Mouse (Mus musculus) effector memory CD4-positive, alpha-beta T cell, adult 7 months (primary cell): ENCODE measurements around the gene Olfr1508. TPM values are rescaled to one million over a fixed set of nuclear protein-coding genes. Genes with fewer than 3 reads are reported as not detected.

Experiments
- polyA plus RNA-seq: library from polyadenylated mRNA; unstranded; fragments of 100-300 nt; shearing (Covaris generic); gene quantifications from one replicate; pipeline ENCODE4 v1.2.1, GENCODE M21; 2017

Gene Olfr1508
- polyA plus RNA-seq: not detected

DNA sequence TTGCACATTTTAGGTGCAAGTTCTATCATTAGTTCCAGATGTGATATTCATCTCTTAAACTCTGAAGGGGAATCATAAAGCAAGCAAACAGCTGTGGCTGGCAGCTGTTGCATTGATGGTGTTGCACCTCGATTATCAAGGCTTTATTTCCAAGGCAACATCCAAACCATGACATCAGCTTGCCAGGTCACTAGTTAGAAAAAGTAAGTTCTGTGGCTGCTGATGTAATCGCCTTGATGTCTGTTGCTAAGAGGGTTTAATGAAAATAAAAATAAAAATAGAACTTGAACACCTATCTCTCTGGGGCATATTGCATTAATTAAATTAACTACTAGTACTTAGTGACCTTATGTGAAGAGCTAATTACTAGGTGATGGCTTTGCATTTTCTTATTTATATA lies at the start of gene Olfr1508:
TSS of gene Olfr1508 (minus strand) at position 101 of the 400 bp plus-strand sequence.

DNA sequence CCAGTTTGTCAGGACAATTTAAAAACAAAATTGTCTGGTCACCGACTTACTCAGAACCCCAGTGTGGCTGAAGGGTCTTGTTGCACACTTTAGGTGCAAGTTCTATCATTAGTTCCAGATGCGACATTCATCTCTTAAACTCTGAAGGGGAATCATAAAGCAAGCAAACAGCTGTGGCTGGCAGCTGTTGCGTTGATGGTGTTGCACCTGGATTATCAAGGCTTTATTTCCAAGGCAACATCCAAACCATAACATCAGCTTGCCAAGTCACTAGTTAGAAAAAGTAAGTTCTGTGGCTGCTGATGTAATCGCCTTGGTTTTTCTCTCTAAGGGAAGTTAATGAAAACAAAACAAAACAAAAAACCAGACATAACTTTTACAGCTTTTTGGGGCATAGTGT lies 28.2 kb upstream of the Olfr1508 start, which contains the start of gene Olfr1507:
TSS of gene Olfr1507 (minus strand) at position 234 of the 400 bp plus-strand sequence.

DNA sequence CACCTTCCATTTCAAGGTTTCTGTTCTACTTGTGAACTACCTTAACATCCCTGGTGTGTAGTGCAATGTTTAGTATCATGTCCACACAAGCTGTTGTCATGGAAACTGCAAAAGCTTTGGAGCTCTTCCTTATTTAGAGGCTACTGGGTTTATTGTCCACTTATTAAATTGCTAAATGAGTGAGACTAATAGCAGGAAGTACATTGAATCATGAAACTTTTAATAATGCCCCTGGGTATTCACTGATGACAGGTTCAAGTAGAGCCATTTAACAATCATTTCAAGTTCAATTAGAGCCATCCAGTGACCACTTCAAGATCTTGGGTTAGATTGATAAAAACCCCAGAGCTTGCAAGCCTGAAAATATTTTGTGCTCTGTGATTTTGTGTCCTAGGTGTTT lies 24.6 kb downstream of the Olfr1508 start, which contains the start of gene Olfr1509:
TSS of gene Olfr1509 (plus strand) at position 301 of the 400 bp plus-strand sequence.

DNA sequence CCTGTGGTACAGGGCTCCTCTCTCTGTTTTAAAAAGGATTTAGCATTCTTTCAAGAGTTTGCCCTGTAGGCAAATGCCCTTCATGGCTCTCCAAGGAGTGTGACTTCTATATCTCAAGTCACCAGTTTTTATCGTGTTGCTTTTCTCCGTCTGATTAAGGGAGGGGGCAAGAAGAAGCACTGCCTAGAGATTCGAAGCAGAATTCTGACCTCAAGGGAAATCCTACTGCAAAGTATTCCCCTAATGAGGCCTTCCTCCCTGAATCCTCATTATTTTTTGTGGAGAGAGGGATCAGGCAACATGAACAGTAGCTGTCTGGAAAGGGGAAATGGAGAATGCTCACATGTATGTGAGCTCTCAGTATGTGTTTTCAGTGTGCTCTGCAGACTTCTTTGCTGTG lies 53.0 kb downstream of the Olfr1508 start, which contains the start of gene Olfr1510:
TSS of gene Olfr1510 (minus strand) at position 101 of the 400 bp plus-strand sequence.

Other genes with a start within 250 kb of the Olfr1508 start
- gene Chd8, start 209.7 kb downstream of the Olfr1508 start, polyA plus RNA-seq: 25.6 TPM
- gene Tox4, start 188.3 kb downstream of the Olfr1508 start, polyA plus RNA-seq: 142 TPM
- 21.3 TPM for gene Rab2b, start 187.9 kb downstream of the Olfr1508 start, polyA plus RNA-seq
- 32.8 TPM for gene Mettl3, start 162.4 kb downstream of the Olfr1508 start, polyA plus RNA-seq
- 0.13 TPM for gene Sall2, start 138.7 kb downstream of the Olfr1508 start, polyA plus RNA-seq
- not detected for gene Olfr1513, start 111.1 kb downstream of the Olfr1508 start, polyA plus RNA-seq
- 0.35 TPM for gene Olfr1512, start 88.3 kb downstream of the Olfr1508 start, polyA plus RNA-seq
- 0.61 TPM for gene Olfr1511, start 70.1 kb downstream of the Olfr1508 start, polyA plus RNA-seq
- gene Olfr1510, start 53.1 kb downstream of the Olfr1508 start, polyA plus RNA-seq: not detected
- gene Olfr1509, start 24.5 kb downstream of the Olfr1508 start, polyA plus RNA-seq: not detected
- 1.1 TPM for gene Olfr1507, start 28.3 kb upstream of the Olfr1508 start, polyA plus RNA-seq